Mouse (Mus musculus) liver, postnatal 0 days (tissue): ENCODE measurements around the gene 1600014C10Rik.

Source experiments
- CTCF ChIP-seq: sonication (generic); IDR thresholded peaks from 2 replicates; pipeline ENCODE4 v1.5.1; 2016; ENCODE audit warnings: antibody characterized with exemption, low read depth
- EP300 ChIP-seq: IDR thresholded peaks from 2 replicates; pipeline ENCODE4 v1.6.1; 2016; ENCODE audit warnings: antibody characterized with exemption, low read depth, mild to moderate bottlenecking

DNA sequence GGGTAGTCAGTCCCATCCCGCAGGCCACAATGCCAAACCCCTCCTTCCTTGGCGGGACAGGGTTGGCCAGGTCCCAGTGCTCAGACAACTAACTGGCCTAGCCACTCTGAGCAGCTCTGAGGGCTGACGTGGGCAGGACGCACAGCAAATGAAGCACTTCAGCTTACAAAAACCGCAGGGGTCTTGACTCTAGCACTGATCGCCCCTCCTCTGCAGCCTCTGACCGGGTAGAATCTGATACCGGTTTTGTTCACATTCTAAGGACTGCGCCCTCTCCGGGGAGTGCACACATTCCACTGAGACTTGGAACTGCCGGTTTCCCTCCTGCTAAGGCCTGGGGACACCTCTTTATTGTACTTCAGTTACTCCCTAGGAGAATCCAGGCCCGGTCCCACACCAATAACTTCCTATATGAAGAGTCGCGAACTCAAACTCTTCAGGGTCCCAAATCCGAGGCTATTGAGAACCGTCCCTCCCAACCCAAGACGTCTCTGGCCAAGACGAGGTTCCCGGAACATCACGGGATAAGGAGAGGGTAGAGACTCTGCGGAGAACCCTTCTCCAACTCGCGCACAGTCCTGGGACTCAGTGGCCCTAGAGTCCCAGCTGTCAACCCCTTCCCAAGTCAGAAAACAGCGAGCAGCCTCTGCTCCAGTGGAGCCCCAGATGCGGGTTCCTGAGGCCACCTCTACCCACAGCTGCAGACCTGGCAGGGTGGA is 44.3 kb downstream of the 1600014C10Rik start:
- TF ChIP-seq EP300 (no peak), CTCF (0 out of 2 replicates have a peak, but pooled peaks have one; percentile 6)
